Mouse (Mus musculus) thymus, postnatal 25 days (tissue): ENCODE data around the gene BC004004.
"Not testable (repeated sequence)": the region's sequence is repeated elsewhere in the genome, so short reads cannot be mapped to it uniquely, and the experiment has no call there.

Experiments used
- DNase-seq: peaks from one replicate; pipeline ENCODE4 v3.0.0; 2022

Gene BC004004

GRCm38 (mm10) chr17:29261603-29262258, 6.9 kb upstream of the BC004004 start:
- DNase-seq, result no peak

GRCm38 (mm10) chr17:29262259-29262649, 6.3 kb upstream of the BC004004 start:
- DNase-seq, result no peak

- DNase-seq, result no peak
Measured at GRCm38 (mm10) chr17:29263417-29263816, 5.2 kb upstream of the BC004004 start.

GRCm38 (mm10) chr17:29263840-29264633, 4.6 kb upstream of the BC004004 start, which contains the start of gene Ppil1:
Gene Ppil1, minus strand, starts transcription at chr17:29264186.
- peak; percentile 84 for DNase-seq

- DNase-seq, result no peak
Measured at GRCm38 (mm10) chr17:29264760-29265159, 3.8 kb upstream of the BC004004 start.

GRCm38 (mm10) chr17:29267040-29267439, 1.5 kb upstream of the BC004004 start:
- not testable (repeated sequence) for DNase-seq

GRCm38 (mm10) chr17:29267931-29268681, 482 bp upstream of the BC004004 start:
- no peak for DNase-seq

- DNase-seq, result no peak
Measured at GRCm38 (mm10) chr17:29269349-29269706, 740 bp downstream of the BC004004 start.

GRCm38 (mm10) chr17:29270148-29270698, 1.6 kb downstream of the BC004004 start:
- DNase-seq, result no peak

GRCm38 (mm10) chr17:29273156-29273555, 4.6 kb downstream of the BC004004 start:
- DNase-seq, result no peak

- DNase-seq, result no peak
Measured at GRCm38 (mm10) chr17:29273889-29274288, 5.3 kb downstream of the BC004004 start.

GRCm38 (mm10) chr17:29280422-29280821, 11.8 kb downstream of the BC004004 start:
- peak; percentile 86 for DNase-seq

GRCm38 (mm10) chr17:29281541-29281940, 13.0 kb downstream of the BC004004 start:
- no peak for DNase-seq

GRCm38 (mm10) chr17:29282216-29282952, 13.8 kb downstream of the BC004004 start:
- no peak for DNase-seq

GRCm38 (mm10) chr17:29291793-29292192, 23.2 kb downstream of the BC004004 start:
- no peak for DNase-seq

GRCm38 (mm10) chr17:29292996-29293395, 24.4 kb downstream of the BC004004 start:
- DNase-seq, result no peak

- DNase-seq, result no peak
Measured at GRCm38 (mm10) chr17:29293807-29294605, 25.4 kb downstream of the BC004004 start.

- no peak for DNase-seq
Measured at GRCm38 (mm10) chr17:29295835-29296234, 27.2 kb downstream of the BC004004 start.

- no peak for DNase-seq
Measured at GRCm38 (mm10) chr17:29297321-29297720, 28.7 kb downstream of the BC004004 start.

- DNase-seq, result peak; percentile 30
Measured at GRCm38 (mm10) chr17:29297813-29298212, 29.2 kb downstream of the BC004004 start.

- no peak for DNase-seq
Measured at GRCm38 (mm10) chr17:29299282-29299681, 30.7 kb downstream of the BC004004 start.

- no peak for DNase-seq
Measured at GRCm38 (mm10) chr17:29300926-29301325, 32.3 kb downstream of the BC004004 start.
